Mouse (Mus musculus) hindbrain, postnatal 0 days (tissue): Measurements from ENCODE around the gene Dand5. TPM values are rescaled to one million over a fixed set of nuclear protein-coding genes. Genes with fewer than 3 reads are reported as not detected.
A peak's percentile ranks its signal among the peaks of the same experiment; 100 is the strongest.

Source experiments
- ATAC-seq: fragments of 200-750 bp; cut with Nextera tagmentation; 2 replicates; pipeline ENCODE4 v1.8.0; 2017; ENCODE audit warnings: mild to moderate bottlenecking, moderate TSS enrichment, moderate library complexity
- DNase-seq: peaks from one replicate; pipeline ENCODE4 v3.0.0-alpha.2; 2015; ENCODE audit warnings: low spot score
- H3K27ac ChIP-seq: fragments of 300-500 bp; sonication (generic); 2 replicates; pipeline ENCODE4 v1.5.1; 2014; ENCODE audit warnings: mild to moderate bottlenecking
- H3K27me3 ChIP-seq: fragments of 300-500 bp; sonication (generic); 2 replicates; pipeline ENCODE4 v1.6.1; 2014; ENCODE audit warnings: low read length, mixed read lengths; ENCODE audit not compliant: insufficient read depth
- H3K36me3 ChIP-seq: fragments of 300-500 bp; sonication (generic); 2 replicates; pipeline ENCODE4 v1.6.1; 2014; ENCODE audit warnings: low read length, mixed read lengths; ENCODE audit not compliant: insufficient read depth
- H3K4me1 ChIP-seq: fragments of 300-500 bp; sonication (generic); 2 replicates; pipeline ENCODE4 v1.6.1; 2014; ENCODE audit warnings: antibody characterized with exemption, low read length, mixed read lengths; ENCODE audit not compliant: insufficient read depth
- H3K4me2 ChIP-seq: fragments of 300-500 bp; sonication (generic); 2 replicates; pipeline ENCODE4 v1.6.1; 2014; ENCODE audit warnings: low read depth, mild to moderate bottlenecking, low read length, moderate library complexity, mixed read lengths
- H3K4me3 ChIP-seq: fragments of 300-500 bp; sonication (generic); 2 replicates; pipeline ENCODE4 v1.5.1; 2014; ENCODE audit warnings: low read length
- H3K9ac ChIP-seq: fragments of 300-500 bp; sonication (generic); replicated peaks from 2 replicates; pipeline ENCODE4 v1.6.1; 2014; ENCODE audit warnings: mild to moderate bottlenecking, low read length, moderate library complexity, mixed read lengths
- H3K9me3 ChIP-seq: fragments of 300-500 bp; sonication (generic); 2 replicates; pipeline ENCODE4 v1.6.1; 2016; ENCODE audit warnings: low read length, mixed read lengths
- CTCF ChIP-seq: IDR thresholded peaks from 2 replicates; pipeline ENCODE4 v1.5.1; 2016; ENCODE audit warnings: antibody characterized with exemption, control low read depth, low read depth
- WGBS: fragments of 180-500 bp; shearing (Covaris S2); extraction: QIAGEN DNeasy Blood & Tissue Kit; methylation state at CpG from one replicate; pipeline ENCODE4 v1.1.7; 2014; 5-methylcytosine and 5-hydroxymethylcytosine counted together
- polyA plus RNA-seq: library from polyadenylated mRNA; unstranded; fragments of >200 nt; fragmentation: Nextera tagmentation; extraction: Ambion mirVana; gene quantifications from 2 replicates; pipeline ENCODE4 v1.2.1, GENCODE M21; 2015
- total RNA-seq: library from RNA; depleted of rRNA; stranded (reverse); fragments of >200 nt; gene quantifications from 2 replicates; pipeline ENCODE4 v1.2.3, GENCODE M21; 2014

Gene Dand5
- total and polyA plus RNA-seq, 2 experiments from 2014 or later: 6.6 to 12.5 TPM

DNA sequence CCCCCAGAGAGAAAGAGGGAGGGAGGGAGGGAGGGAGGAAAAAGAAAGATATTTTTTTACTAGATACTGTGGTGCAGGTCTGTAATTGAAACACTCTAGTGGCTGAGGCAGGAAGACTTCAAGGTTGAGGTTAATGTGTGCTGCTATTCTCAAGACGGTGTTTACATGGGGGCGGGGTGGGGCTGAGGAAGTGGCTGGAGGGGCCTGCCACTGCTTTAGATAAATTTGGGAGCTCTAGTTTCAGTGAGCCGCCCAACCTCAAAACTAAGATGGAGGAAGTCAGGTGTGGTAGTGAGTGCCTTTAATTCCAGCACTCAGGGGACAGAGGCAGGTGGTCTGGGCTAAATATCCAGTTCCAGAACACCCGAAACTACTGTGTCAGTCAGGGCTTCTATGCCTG is 3.0 kb upstream of the Dand5 start:
- no peaks in the 10 kb centered on the region for H3K27me3 ChIP-seq
- H3K4me1 ChIP-seq: no peaks in the 10 kb centered on the region
- no peak overlapping the region for H3K27ac ChIP-seq
- H3K9ac ChIP-seq: no peak overlapping the region
- TF ChIP-seq CTCF: no peak
- H3K4me3 ChIP-seq: no peak overlapping the region
- no peak for ATAC-seq
- WGBS: 79% methylated on average over 4 of the region's 4 CpGs
- no peak for DNase-seq
- H3K36me3 ChIP-seq: no peaks in the 10 kb centered on the region
- H3K9me3 ChIP-seq: no peaks in the 10 kb centered on the region
- H3K4me2 ChIP-seq: no peak overlapping the region

DNA sequence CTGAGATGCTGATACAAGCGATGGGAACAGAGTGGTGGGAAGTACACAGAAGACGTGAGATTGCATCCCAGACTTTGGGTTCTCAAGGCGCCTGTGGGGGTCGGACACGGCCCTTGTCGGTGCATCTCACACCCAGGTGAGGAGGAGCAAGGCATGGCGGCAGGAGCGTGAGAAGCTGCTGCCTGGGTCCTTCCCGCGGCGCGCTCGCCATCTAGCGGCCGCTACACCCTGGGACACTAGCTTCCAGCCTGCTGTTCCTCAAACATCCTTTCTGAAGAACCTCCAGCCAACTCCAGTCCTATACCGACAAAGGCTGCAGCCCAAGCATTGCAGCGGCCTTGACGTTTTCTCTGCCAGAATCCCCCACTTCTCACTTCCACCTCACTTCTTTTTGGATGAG is 1.0 kb upstream of the Dand5 start:
- Histone ChIP-seq H3K4me3 (peak overlapping the region; percentile 27), H3K27ac (no peak overlapping the region), H3K36me3 (no peaks in the 10 kb centered on the region), H3K27me3 (no peaks in the 10 kb centered on the region), H3K9me3 (no peaks in the 10 kb centered on the region), H3K9ac (peak overlapping the region; percentile 18; the same call in 1 of the 2 replicates), H3K4me1 (no peaks in the 10 kb centered on the region), H3K4me2 (peak overlapping the region; percentile 51)
- peak; percentile 93 for TF ChIP-seq CTCF
- ATAC-seq (peak; percentile 88), DNase-seq (peak; percentile 91)
- under 1% methylated on average over 18 of the region's 18 CpGs for WGBS

DNA sequence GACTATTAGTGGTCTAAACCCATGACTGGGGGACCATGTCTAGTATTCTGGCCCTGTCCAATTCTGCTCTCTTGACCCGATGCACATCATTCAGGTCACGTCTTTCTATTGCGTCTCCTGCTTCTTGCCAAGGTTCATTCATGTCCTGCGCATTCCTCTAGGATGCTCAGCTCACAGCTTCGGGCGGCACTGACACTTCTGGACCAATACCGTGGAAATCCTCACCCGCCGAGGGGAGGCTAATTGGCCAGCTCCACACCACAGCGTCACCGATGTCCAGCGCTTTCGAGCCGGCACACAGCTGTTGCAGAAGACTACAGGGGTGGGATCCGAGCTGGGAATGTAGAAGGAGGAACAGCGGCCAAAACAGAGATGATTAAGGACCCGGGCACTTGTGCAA is 6.5 kb downstream of the Dand5 start:
- Histone ChIP-seq H3K27me3 (no peaks in the 10 kb centered on the region), H3K36me3 (no peaks in the 10 kb centered on the region), H3K4me3 (no peak overlapping the region), H3K4me1 (0 out of 2 replicates have a peak, but pooled peaks cover 13% of the 10 kb centered on the region), H3K27ac (0 out of 2 replicates have a peak overlapping the region, but pooled peaks have one; percentile 76), H3K9ac (no peak overlapping the region), H3K4me2 (no peak overlapping the region), H3K9me3 (no peaks in the 10 kb centered on the region)
- no peak for DNase-seq
- WGBS: 72% methylated on average over 17 of the region's 17 CpGs
- no peak for TF ChIP-seq CTCF
- no peak for ATAC-seq

DNA sequence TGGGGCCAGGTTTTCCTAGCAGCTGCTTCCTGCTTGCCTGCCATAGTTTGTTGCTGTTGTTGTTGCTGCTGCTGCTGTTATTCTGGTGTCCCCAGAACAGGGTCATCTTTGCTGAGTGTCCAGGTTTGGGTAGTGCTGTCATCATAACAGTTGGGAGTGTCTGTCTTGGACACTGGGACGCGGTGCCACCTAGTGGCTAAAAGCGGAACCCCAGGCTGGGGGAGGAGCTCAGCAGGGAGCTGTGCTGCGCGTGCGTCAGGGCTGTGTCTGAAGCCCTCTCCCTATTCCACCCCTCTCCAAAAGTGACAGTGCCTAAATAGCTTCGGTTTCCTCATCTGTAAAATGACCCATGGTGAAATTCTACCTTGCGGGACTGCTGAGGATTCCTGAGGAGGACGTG is 7.1 kb downstream of the Dand5 start:
- Histone ChIP-seq H3K4me3 (no peak overlapping the region), H3K4me1 (0 out of 2 replicates have a peak, but pooled peaks cover 15% of the 10 kb centered on the region), H3K4me2 (0 out of 2 replicates have a peak overlapping the region, but pooled peaks have one; percentile 13), H3K27me3 (no peaks in the 10 kb centered on the region), H3K36me3 (no peaks in the 10 kb centered on the region), H3K27ac (peak overlapping the region; percentile 76), H3K9ac (no peak overlapping the region), H3K9me3 (no peaks in the 10 kb centered on the region)
- peak; percentile 94 for DNase-seq
- ATAC-seq: peak; percentile 67
- peak; percentile 98 for TF ChIP-seq CTCF
- WGBS: 15% methylated on average over 9 of the region's 9 CpGs

DNA sequence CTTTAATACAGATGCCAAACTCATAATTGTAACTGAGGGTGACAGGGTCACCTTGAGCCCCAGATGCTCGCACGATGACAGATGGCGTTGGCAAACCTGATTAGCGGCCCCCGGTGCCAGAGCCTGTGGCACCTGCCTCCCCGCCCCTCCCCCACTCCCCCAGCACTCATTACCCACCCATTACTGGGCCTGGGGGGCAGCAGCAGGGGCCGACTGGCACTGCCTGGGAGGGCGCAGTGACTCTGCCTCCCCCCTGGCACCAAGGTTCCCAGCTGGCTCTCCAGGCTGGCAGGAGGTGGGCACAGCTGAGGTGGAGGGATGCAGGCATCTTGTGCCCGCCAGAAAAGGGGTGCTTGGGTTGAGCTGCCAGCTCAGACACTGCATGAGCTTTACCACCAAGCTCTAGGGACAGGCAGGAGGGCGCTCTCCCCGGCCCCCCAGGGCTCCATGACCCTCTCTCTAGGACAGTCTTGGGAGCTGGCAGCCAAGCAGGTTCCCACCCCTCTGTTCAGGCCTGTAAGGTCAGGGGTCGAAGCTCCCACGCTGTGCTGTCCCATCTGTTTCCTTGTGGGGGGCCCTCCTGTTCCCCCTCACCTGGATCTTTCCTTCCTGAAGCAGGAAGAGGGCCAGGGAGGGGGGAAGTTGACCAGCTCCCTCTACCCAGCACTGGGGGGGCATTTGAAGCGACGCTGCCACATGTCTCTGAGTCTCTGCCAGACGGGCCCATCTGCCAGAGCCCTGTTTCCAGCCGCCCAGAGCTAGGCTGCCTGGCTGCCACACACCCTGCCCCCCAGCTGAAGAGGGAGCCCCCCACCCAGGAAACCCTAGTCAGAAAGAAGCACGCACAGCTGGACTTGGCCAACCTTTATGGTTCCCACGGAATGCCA is 7.8 kb downstream of the Dand5 start:
- no peak for TF ChIP-seq CTCF
- Histone ChIP-seq H3K4me2 (0 out of 2 replicates have a peak overlapping the region, but pooled peaks have one; percentile 13), H3K36me3 (no peaks in the 10 kb centered on the region), H3K9ac (peak overlapping the region; percentile 28; the same call in 1 of the 2 replicates), H3K9me3 (no peaks in the 10 kb centered on the region), H3K27me3 (no peaks in the 10 kb centered on the region), H3K4me3 (no peak overlapping the region), H3K27ac (peak overlapping the region; percentile 76), H3K4me1 (0 out of 2 replicates have a peak, but pooled peaks cover 15% of the 10 kb centered on the region)
- WGBS: 19% methylated on average over 19 of the region's 19 CpGs
- ATAC-seq: peak; percentile 34
- DNase-seq: peak; percentile 76

DNA sequence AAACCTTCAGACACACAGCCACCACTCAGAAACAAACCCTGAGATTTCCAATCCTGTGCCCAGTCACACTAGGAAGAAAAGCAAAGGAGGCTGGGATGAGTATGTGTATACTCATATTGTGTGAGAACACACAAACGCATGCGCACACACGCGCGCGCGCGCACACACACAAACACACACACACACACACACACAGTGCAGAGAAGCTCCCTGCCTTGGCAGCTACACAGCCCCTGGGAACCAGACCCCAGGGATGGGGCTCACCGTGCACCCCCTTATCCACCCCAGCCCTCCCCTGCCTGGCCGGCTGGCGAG is 8.4 kb downstream of the Dand5 start:
- peak; percentile 16 for ATAC-seq
- Histone ChIP-seq H3K4me1 (0 out of 2 replicates have a peak, but pooled peaks cover 15% of the 10 kb centered on the region), H3K4me2 (no peak overlapping the region), H3K4me3 (no peak overlapping the region), H3K27me3 (no peaks in the 10 kb centered on the region), H3K27ac (peak overlapping the region; percentile 76), H3K9me3 (no peaks in the 10 kb centered on the region), H3K9ac (0 out of 2 replicates have a peak overlapping the region, but pooled peaks have one; percentile 28), H3K36me3 (no peaks in the 10 kb centered on the region)
- no peak for DNase-seq
- no peak for TF ChIP-seq CTCF
- WGBS: 67% methylated on average over 11 of the region's 11 CpGs

DNA sequence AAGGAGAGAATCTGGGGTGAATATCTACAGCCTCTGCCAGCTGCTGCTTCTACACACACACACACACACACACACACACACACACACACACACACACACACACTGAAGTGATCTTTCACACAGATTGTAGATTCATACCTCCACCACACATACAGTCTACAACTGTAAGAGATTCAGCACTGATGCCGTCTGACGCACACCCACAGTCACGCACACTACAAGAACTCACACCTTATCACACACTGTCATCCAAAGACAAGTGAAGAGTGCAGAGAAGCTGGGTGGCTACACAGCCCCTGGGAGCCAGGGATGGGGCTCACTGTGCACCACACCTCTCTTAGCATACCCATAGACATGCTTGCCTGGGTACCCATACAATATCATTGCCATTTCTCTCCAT is 8.8 kb downstream of the Dand5 start:
- Histone ChIP-seq H3K4me2 (no peak overlapping the region), H3K9ac (no peak overlapping the region), H3K4me1 (0 out of 2 replicates have a peak, but pooled peaks cover 15% of the 10 kb centered on the region), H3K27ac (peak overlapping the region; percentile 76), H3K36me3 (no peaks in the 10 kb centered on the region), H3K27me3 (no peaks in the 10 kb centered on the region), H3K4me3 (no peak overlapping the region), H3K9me3 (no peaks in the 10 kb centered on the region)
- WGBS: 83% methylated on average over 3 of the region's 3 CpGs
- ATAC-seq (no peak), DNase-seq (no peak)
- TF ChIP-seq CTCF: no peak
